17 mouse cellular contexts compared by ENCODE assay signal in genomic region chr11:75643323-75643722, GRCm38 (mm10).
"Had no signal": no experiment of that assay in that cellular context is flagged by ENCODE, and none has a peak within 500 bp of the region (broad histone marks: within the 10 kb centered on the region; RNA-seq: fewer than 3 reads in every experiment).

No protein-coding gene starts in this region.

- H3K36me3 ChIP-seq: lung, embryonic 15.5 days; midbrain, embryonic 15.5 days; stomach, embryonic 15.5 days had no signal

- H3K9me3 ChIP-seq: lung, embryonic 15.5 days; megakaryocyte, embryonic 14.5 days; midbrain, embryonic 13.5 days; midbrain, embryonic 15.5 days; neural tube, embryonic 12.5 days; stomach, embryonic 15.5 days had no signal

- ATAC-seq: lung, postnatal 0 days; midbrain, embryonic 13.5 days; midbrain, embryonic 15.5 days had no signal

- H3K4me1 ChIP-seq: lung, embryonic 15.5 days; midbrain, embryonic 13.5 days; midbrain, embryonic 15.5 days; neural tube, embryonic 12.5 days had no signal

- H3K27me3 ChIP-seq: lung, embryonic 15.5 days; megakaryocyte, embryonic 14.5 days; midbrain, embryonic 13.5 days; midbrain, embryonic 15.5 days; neural tube, embryonic 12.5 days; stomach, embryonic 15.5 days had no signal

- H3K4me2 ChIP-seq: lung, embryonic 15.5 days; midbrain, embryonic 11.5 days; midbrain, embryonic 13.5 days; midbrain, embryonic 15.5 days; neural tube, embryonic 12.5 days; stomach, embryonic 15.5 days had no signal

- H3K27ac ChIP-seq: lung, embryonic 15.5 days; macrophage; midbrain, embryonic 13.5 days; midbrain, embryonic 15.5 days; neural tube, embryonic 12.5 days; stomach, embryonic 15.5 days; stomach, postnatal 0 days had no signal

- H3K9ac ChIP-seq: lung, embryonic 15.5 days; midbrain, embryonic 13.5 days; midbrain, embryonic 15.5 days; neural tube, embryonic 12.5 days; stomach, embryonic 15.5 days had no signal

- DNase-seq: lung, adult 2 months; lung, postnatal 14 days; lung, postnatal 36 days; right cerebral cortex, postnatal 14 days; thymus, adult 2 months; thymus, postnatal 25 days; thymus, postnatal 4 days had no signal

- H3K4me3 ChIP-seq: lung, embryonic 15.5 days; megakaryocyte, embryonic 14.5 days; midbrain, embryonic 13.5 days; midbrain, embryonic 15.5 days; neural tube, embryonic 12.5 days; stomach, embryonic 15.5 days had no signal
